28 mouse cellular contexts compared by ENCODE assay signal in genomic region chr5:146564259-146564658, GRCm38 (mm10). TPM values are rescaled to one million over a fixed set of nuclear protein-coding genes. Genes with fewer than 3 reads are reported as not detected.
DNase-seq lines count a peak whose midpoint lies in the region; TF ChIP-seq lines count a peak whose summit lies in the region.
"Had no signal": no experiment of that assay in that cellular context is flagged by ENCODE, and none has a peak within 500 bp of the region (broad histone marks: within the 10 kb centered on the region; RNA-seq: fewer than 3 reads in every experiment).

No protein-coding gene starts in this region.

- no peak overlapping the region for H3K27ac ChIP-seq in layer of hippocampus, adult 2 months
- no peak overlapping the region for H3K27ac ChIP-seq in left cerebral cortex, adult 2 months
- no peak overlapping the region for H3K27ac ChIP-seq in liver, adult 2 months (replicated peaks; ENCODE audit: insufficient read depth, low read depth, low read length)
- H3K27ac ChIP-seq in CH12.LX (ENCODE audit: insufficient read depth, low read depth): no peak overlapping the region
- H3K27ac ChIP-seq in embryonic facial prominence, embryonic 10.5 days (replicated peaks): no peak overlapping the region

- DNase-seq in layer of hippocampus, adult 2 months (ENCODE audit: low spot score in 2 of 2): no peak
- no peak for DNase-seq in layer of hippocampus, postnatal 36 days
- no peak for DNase-seq in left cerebral cortex, adult 2 months (ENCODE audit: extremely low spot score in 1 of 2, low spot score in 2 of 2)
- DNase-seq in left cerebral cortex, adult 8-10 months (ENCODE audit: low spot score in 2 of 2): no peak
- no peak for DNase-seq in liver, adult 2 months (ENCODE audit: extremely low read depth, low read depth, low spot score)
- DNase-seq in liver (no peak), CH12.LX (ENCODE audit: extremely low read depth) (no peak)
- DNase-seq in embryonic facial prominence, embryonic 10.5 days (ENCODE audit: low spot score): no peak
- DNase-seq: adrenal gland, adult 2 months; adrenal gland, adult 8-10 months; adrenal gland, postnatal 10 days; adrenal gland, postnatal 14 days; adrenal gland, postnatal 25 days; adrenal gland, postnatal 36 days; B cell, adult 2 months; cerebellum, adult 11 months; cerebellum, adult 11-12 months; cerebellum, adult 18-20 months had no signal

- intact Hi-C loops in left cerebral cortex, adult 2 months (cut with DNase I): no loop called here

- H3K79me2 ChIP-seq in liver, adult 2 months (ENCODE audit: control insufficient read depth, insufficient read depth, low read length): no peaks in the 10 kb centered on the region
- no peaks in the 10 kb centered on the region for H3K79me2 ChIP-seq in CH12.LX (replicated peaks; ENCODE audit: control insufficient read depth, extremely low read depth, insufficient read depth, poor library complexity, severe bottlenecking)

- H3K9me3 ChIP-seq in CH12.LX (replicated peaks; ENCODE audit: low read length): peaks cover 2% of the 10 kb centered on the region
- peaks cover 2% of the 10 kb centered on the region; the same call in 1 of the 2 replicates for H3K9me3 ChIP-seq in embryonic facial prominence, embryonic 10.5 days
- H3K9me3 ChIP-seq: G1E had no signal

- no peak for TF ChIP-seq EP300 in CH12.LX (IDR thresholded peaks at IDR 0.05; ENCODE audit: low read length)

- 93% methylated on average over 1 of the region's 1 CpGs for WGBS in liver, adult 2 months
- 82% methylated on average over 1 of the region's 1 CpGs for WGBS in embryonic facial prominence, embryonic 10.5 days

- no peaks in the 10 kb centered on the region for H3K27me3 ChIP-seq in liver, adult 2 months (ENCODE audit: control insufficient read depth, insufficient read depth, low read length)
- H3K27me3 ChIP-seq in CH12.LX (replicated peaks): no peaks in the 10 kb centered on the region
- no peaks in the 10 kb centered on the region for H3K27me3 ChIP-seq in embryonic facial prominence, embryonic 10.5 days (replicated peaks; ENCODE audit: low read depth, poor library complexity, severe bottlenecking)

- in situ Hi-C loops in CH12.LX (cut with MboI; ENCODE audit: low pct_ligation_motif_present, low pct_unique_long_range_greater_than_20kb, low sequenced_read_pairs): loop anchor here (5.0 kb wide), 1 partner anchor 108 kb away; no protein-coding TSS in a partner anchor

- TF ChIP-seq RAD21 in CH12.LX (IDR thresholded peaks at IDR 0.05; ENCODE audit: low read depth, low read length): peak; percentile 56

- no peak overlapping the region for H3K9ac ChIP-seq in liver, adult 2 months (ENCODE audit: low read depth, low read length)
- no peak overlapping the region for H3K9ac ChIP-seq in CH12.LX (ENCODE audit: insufficient read depth, low read depth)

- H3K4me3 ChIP-seq in layer of hippocampus, adult 2 months: no peak overlapping the region
- H3K4me3 ChIP-seq in left cerebral cortex, adult 2 months: no peak overlapping the region
- H3K4me3 ChIP-seq in liver, adult 2 months (ENCODE audit: insufficient read depth, low read depth, low read length): no peak overlapping the region
- H3K4me3 ChIP-seq in CH12.LX (replicated peaks in 1 of 3; ENCODE audit: low read depth in 2 of 3, low read length in 2 of 3, poor library complexity in 1 of 3): no peak overlapping the region
- no peak overlapping the region for H3K4me3 ChIP-seq in embryonic facial prominence, embryonic 10.5 days

- TF ChIP-seq CTCF in layer of hippocampus, adult 2 months (conservative IDR thresholded peaks at IDR 0.05): peak; percentile 62
- TF ChIP-seq CTCF in left cerebral cortex, adult 2 months (IDR thresholded peaks at IDR 0.05): peak; percentile 39
- TF ChIP-seq CTCF in liver, adult 2 months (IDR thresholded peaks at IDR 0.05; ENCODE audit: low read depth, low read length): peak; percentile 21; the same call in 1 of the 2 replicates
- TF ChIP-seq CTCF in CH12.LX (conservative IDR thresholded peaks at IDR 0.05 in 1 of 2, IDR thresholded peaks at IDR 0.05 in 1 of 2; ENCODE audit: low read depth in 2 of 2, low read length in 2 of 2): peak in 1 of 2 experiments; percentile 52; a peak in 2 of 4 replicates

- TF ChIP-seq POLR2A in liver, adult 2 months (IDR thresholded peaks at IDR 0.05; ENCODE audit: extremely low read depth, insufficient read depth, low read length): no peak
- TF ChIP-seq POLR2A in CH12.LX (IDR thresholded peaks at IDR 0.05; ENCODE audit: low read depth, low read length): no peak

- dilution Hi-C loops in CH12.LX (cut with MboI; ENCODE audit: extremely low pct_ligation_motif_present, extremely low pct_unique_long_range_greater_than_20kb, low sequenced_read_pairs): no loop called here

- H3K4me2 ChIP-seq in CH12.LX (ENCODE audit: insufficient read depth, low read depth, poor library complexity, severe bottlenecking): no peak overlapping the region

- H3K4me1 ChIP-seq in liver, adult 2 months (ENCODE audit: control insufficient read depth, insufficient read depth, low read length): no peaks in the 10 kb centered on the region
- H3K4me1 ChIP-seq in CH12.LX (ENCODE audit: control insufficient read depth in 1 of 2, insufficient read depth in 2 of 2): no peaks in the 10 kb centered on the region
- no peaks in the 10 kb centered on the region for H3K4me1 ChIP-seq in embryonic facial prominence, embryonic 10.5 days

- no peaks in the 10 kb centered on the region for H3K36me3 ChIP-seq in liver, adult 2 months (ENCODE audit: control insufficient read depth, insufficient read depth, low read length)
- no peaks in the 10 kb centered on the region for H3K36me3 ChIP-seq in CH12.LX (replicated peaks in 1 of 2; ENCODE audit: control insufficient read depth in 1 of 2, insufficient read depth in 1 of 2, low read length in 1 of 2)
- no peaks in the 10 kb centered on the region for H3K36me3 ChIP-seq in embryonic facial prominence, embryonic 10.5 days (replicated peaks)
- H3K36me3 ChIP-seq: G1E had no signal

TF ChIP-seq in CH12.LX, 34 proteins besides CTCF, POLR2A, EP300 and RAD21:
- TF ChIP-seq SMC3 (IDR thresholded peaks at IDR 0.05; ENCODE audit: low read depth, low read length) (peak; percentile 36; the same call in 1 of the 2 replicates), TCF12 (IDR thresholded peaks at IDR 0.05; ENCODE audit: low read depth, low read length) (no peak)
TF ChIP-seq in CH12.LX: peak in this region for 1.

RNA-seq across cellular contexts. Expression of gene Gm3415, which starts 8.3 kb away (rescaled TPM):
- total RNA-seq in layer of hippocampus, adult 2 months (2021): not detected
- not detected for total RNA-seq in layer of hippocampus, postnatal 36 days (2021)
- not detected for total RNA-seq in left cerebral cortex, adult 2 months (2021)
- not detected for total RNA-seq in left cerebral cortex, adult 8-10 months (2022)
- total RNA-seq in liver, adult 2 months (2014; rRNA removed): not detected in 2 replicates
- polyA plus RNA-seq in liver, adult 2 months (2012; rRNA removed): not detected in 2 replicates
- total RNA-seq in CH12.LX (2012; rRNA removed) (not detected in 2 replicates), CH12.LX (2014; rRNA removed) (not detected in 2 replicates)
- not detected in 2 replicates for polyA plus RNA-seq in CH12.LX (2012; ENCODE audit: insufficient read length, low read depth)
- not detected in 2 replicates for polyA plus RNA-seq in embryonic facial prominence, embryonic 10.5 days (2016; fragmentation: Nextera tagmentation; extraction: Ambion mirVana)
- total RNA-seq: adrenal gland, adult 18-20 months; adrenal gland, adult 2 months; adrenal gland, adult 8-10 months; adrenal gland, postnatal 10 days; adrenal gland, postnatal 14 days; adrenal gland, postnatal 25 days; adrenal gland, postnatal 36 days; adrenal gland, postnatal 4 days; ES-E14; MEL had no signal
- polyA plus RNA-seq: activated CD4-positive, CD25-positive, alpha-beta regulatory T cell, adult 4 months; adrenal gland, adult 2 months; brain, embryonic 14.5 days; C2C12; CD4-positive, CD25-positive, alpha-beta regulatory T cell, adult 4 months; G1E; Patski had no signal

RNA-seq across cellular contexts. Expression of gene Gpr12, which starts 20.8 kb away (rescaled TPM):
- total RNA-seq in layer of hippocampus, adult 2 months (2021): 10 to 100 TPM; 37.1 to 45.2 TPM
- total RNA-seq in layer of hippocampus, postnatal 36 days (2021): 10 to 100 TPM; 37.6 to 38.1 TPM
- total RNA-seq in left cerebral cortex, adult 2 months (2021): 10 to 100 TPM; 26.7 to 27.7 TPM
- total RNA-seq in left cerebral cortex, adult 8-10 months (2022): 10 to 100 TPM; 32.3 to 35.0 (median 32.8) TPM
- 0.65 and 0.81 TPM in 2 replicates for total RNA-seq in liver, adult 2 months (2014; rRNA removed)
- 2.7 TPM in 2 replicates for polyA plus RNA-seq in liver, adult 2 months (2012; rRNA removed)
- total RNA-seq in CH12.LX (2012; rRNA removed) (not detected in 2 replicates), CH12.LX (2014; rRNA removed) (not detected in 2 replicates)
- not detected in 2 replicates for polyA plus RNA-seq in CH12.LX (2012; ENCODE audit: insufficient read length, low read depth)
- polyA plus RNA-seq in embryonic facial prominence, embryonic 10.5 days (2016; fragmentation: Nextera tagmentation; extraction: Ambion mirVana): 0.22 TPM in 1 of 2 replicates, not detected in the other
- total RNA-seq: adrenal gland, adult 2 months; adrenal gland, postnatal 25 days; adrenal gland, postnatal 36 days; ES-E14; MEL had no signal
- polyA plus RNA-seq: activated CD4-positive, CD25-positive, alpha-beta regulatory T cell, adult 4 months; adrenal gland, adult 2 months; C2C12; CD4-positive, CD25-positive, alpha-beta regulatory T cell, adult 4 months; G1E had no signal

RNA-seq across cellular contexts. Expression of gene Gm3409, which starts 26.8 kb away (rescaled TPM):
- not detected for total RNA-seq in layer of hippocampus, adult 2 months (2021)
- not detected for total RNA-seq in layer of hippocampus, postnatal 36 days (2021)
- total RNA-seq in left cerebral cortex, adult 2 months (2021): not detected
- total RNA-seq in left cerebral cortex, adult 8-10 months (2022): not detected
- not detected in 2 replicates for total RNA-seq in liver, adult 2 months (2014; rRNA removed)
- not detected in 2 replicates for polyA plus RNA-seq in liver, adult 2 months (2012; rRNA removed)
- total RNA-seq in CH12.LX (2012; rRNA removed): not detected in 2 replicates
- total RNA-seq in CH12.LX (2014; rRNA removed): not detected in 2 replicates
- polyA plus RNA-seq in CH12.LX (2012; ENCODE audit: insufficient read length, low read depth): not detected in 2 replicates
- not detected in 2 replicates for polyA plus RNA-seq in embryonic facial prominence, embryonic 10.5 days (2016; fragmentation: Nextera tagmentation; extraction: Ambion mirVana)
- total RNA-seq: adrenal gland, adult 18-20 months; adrenal gland, adult 2 months; adrenal gland, adult 8-10 months; adrenal gland, postnatal 10 days; adrenal gland, postnatal 14 days; adrenal gland, postnatal 25 days; adrenal gland, postnatal 36 days; adrenal gland, postnatal 4 days; ES-E14; G1E; MEL had no signal
- polyA plus RNA-seq: activated CD4-positive, CD25-positive, alpha-beta regulatory T cell, adult 4 months; adrenal gland, adult 2 months; brain, embryonic 14.5 days; C2C12; CD4-positive, CD25-positive, alpha-beta regulatory T cell, adult 4 months; G1E; Patski had no signal

RNA-seq across cellular contexts. Expression of gene Gm3404, which starts 38.7 kb away (rescaled TPM):
- total RNA-seq in layer of hippocampus, adult 2 months (2021): not detected
- total RNA-seq in layer of hippocampus, postnatal 36 days (2021): not detected
- total RNA-seq in left cerebral cortex, adult 2 months (2021): not detected
- not detected for total RNA-seq in left cerebral cortex, adult 8-10 months (2022)
- total RNA-seq in liver, adult 2 months (2014; rRNA removed): not detected in 2 replicates
- polyA plus RNA-seq in liver, adult 2 months (2012; rRNA removed): not detected in 2 replicates
- total RNA-seq in CH12.LX (2012; rRNA removed): not detected in 2 replicates
- not detected in 2 replicates for total RNA-seq in CH12.LX (2014; rRNA removed)
- not detected in 2 replicates for polyA plus RNA-seq in CH12.LX (2012; ENCODE audit: insufficient read length, low read depth)
- not detected in 2 replicates for polyA plus RNA-seq in embryonic facial prominence, embryonic 10.5 days (2016; fragmentation: Nextera tagmentation; extraction: Ambion mirVana)
- total RNA-seq: adrenal gland, adult 18-20 months; adrenal gland, adult 2 months; adrenal gland, adult 8-10 months; adrenal gland, postnatal 10 days; adrenal gland, postnatal 14 days; adrenal gland, postnatal 25 days; adrenal gland, postnatal 36 days; adrenal gland, postnatal 4 days; ES-E14; G1E; MEL had no signal
- polyA plus RNA-seq: activated CD4-positive, CD25-positive, alpha-beta regulatory T cell, adult 4 months; adrenal gland, adult 2 months; brain, embryonic 14.5 days; C2C12; CD4-positive, CD25-positive, alpha-beta regulatory T cell, adult 4 months; G1E; Patski had no signal

RNA-seq across cellular contexts. Expression of gene Gm3402, which starts 50.3 kb away (rescaled TPM):
- total RNA-seq in layer of hippocampus, adult 2 months (2021): not detected
- not detected for total RNA-seq in layer of hippocampus, postnatal 36 days (2021)
- not detected for total RNA-seq in left cerebral cortex, adult 2 months (2021)
- total RNA-seq in left cerebral cortex, adult 8-10 months (2022): not detected
- not detected in 2 replicates for total RNA-seq in liver, adult 2 months (2014; rRNA removed)
- not detected in 2 replicates for polyA plus RNA-seq in liver, adult 2 months (2012; rRNA removed)
- total RNA-seq in CH12.LX (2012; rRNA removed) (not detected in 2 replicates), CH12.LX (2014; rRNA removed) (not detected in 2 replicates)
- not detected in 2 replicates for polyA plus RNA-seq in CH12.LX (2012; ENCODE audit: insufficient read length, low read depth)
- not detected in 2 replicates for polyA plus RNA-seq in embryonic facial prominence, embryonic 10.5 days (2016; fragmentation: Nextera tagmentation; extraction: Ambion mirVana)
- total RNA-seq: adrenal gland, adult 18-20 months; adrenal gland, adult 2 months; adrenal gland, adult 8-10 months; adrenal gland, postnatal 10 days; adrenal gland, postnatal 14 days; adrenal gland, postnatal 25 days; adrenal gland, postnatal 36 days; adrenal gland, postnatal 4 days; ES-E14; G1E; MEL had no signal
- polyA plus RNA-seq: activated CD4-positive, CD25-positive, alpha-beta regulatory T cell, adult 4 months; adrenal gland, adult 2 months; brain, embryonic 14.5 days; C2C12; CD4-positive, CD25-positive, alpha-beta regulatory T cell, adult 4 months; G1E; Patski had no signal

Comparison
In these comparisons a context has a peak if more than half of its experiments do, and no peak if none do; other contexts are left out.
1. RNA of gene Gpr12, which starts 20.8 kb away (total RNA-seq): 37.1 to 45.2 TPM in layer of hippocampus, adult 2 months, 37.6 to 38.1 TPM in layer of hippocampus, postnatal 36 days, 32.3 to 35.0 TPM in left cerebral cortex, adult 8-10 months and 26.7 to 27.7 TPM in left cerebral cortex, adult 2 months; 0.65 to 0.81 TPM in liver, adult 2 months and not detected in CH12.LX; every median in the first group is over 10 times any median in the second.